Mouse (Mus musculus) frontal cortex, postnatal 10 days (tissue): ENCODE data around the gene Dio1.

ENCODE experiments used
- DNase-seq, 2 experiments: peaks; one replicate each; pipeline ENCODE4 v3.0.0; 2022; ENCODE audit warnings: low spot score in 2 of 2, mixed read lengths in 1 of 2

Dio1 gene

GRCm38 (mm10) chr4:107300902-107301555 lies 5.9 kb downstream of the Dio1 start:
- no peak for DNase-seq

- no peak for DNase-seq
Observed at GRCm38 (mm10) chr4:107300371-107300770, 6.6 kb downstream of the Dio1 start.

DNA sequence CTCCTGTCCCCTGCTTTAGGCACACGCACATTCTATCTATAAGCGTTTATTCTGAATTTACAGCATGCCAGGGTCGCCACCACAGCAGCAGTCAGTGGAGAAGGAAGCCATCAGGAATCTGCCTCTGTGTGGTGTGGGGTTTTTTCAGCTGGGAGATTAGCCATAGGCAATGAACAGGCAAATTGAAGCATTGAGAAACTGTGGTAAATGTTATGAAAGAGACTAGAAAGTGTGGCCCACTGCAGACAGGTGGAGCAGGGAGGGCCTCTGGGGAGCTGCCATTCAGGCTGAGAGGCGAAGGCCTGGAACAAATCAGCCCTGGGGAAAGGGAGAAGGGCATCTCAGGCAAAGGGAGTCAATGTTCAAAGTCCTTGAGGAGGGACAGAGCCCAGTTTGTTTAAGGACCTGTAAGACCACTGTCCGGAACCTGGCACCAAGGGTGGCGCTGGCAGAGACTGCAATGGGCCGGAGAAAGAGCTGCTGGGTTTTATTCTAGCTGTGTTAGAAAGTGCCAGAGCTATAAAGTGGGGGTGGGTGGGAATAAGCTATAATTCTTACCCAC lies 7.1 kb downstream of the Dio1 start:
- DNase-seq = no peak

- no peak for DNase-seq
Observed at GRCm38 (mm10) chr4:107298071-107298606, 8.8 kb downstream of the Dio1 start.

- no peak for DNase-seq
Observed at GRCm38 (mm10) chr4:107292273-107292662, 14.7 kb downstream of the Dio1 start.

GRCm38 (mm10) chr4:107291611-107292272 lies 15.2 kb downstream of the Dio1 start:
- DNase-seq = no peak

DNA sequence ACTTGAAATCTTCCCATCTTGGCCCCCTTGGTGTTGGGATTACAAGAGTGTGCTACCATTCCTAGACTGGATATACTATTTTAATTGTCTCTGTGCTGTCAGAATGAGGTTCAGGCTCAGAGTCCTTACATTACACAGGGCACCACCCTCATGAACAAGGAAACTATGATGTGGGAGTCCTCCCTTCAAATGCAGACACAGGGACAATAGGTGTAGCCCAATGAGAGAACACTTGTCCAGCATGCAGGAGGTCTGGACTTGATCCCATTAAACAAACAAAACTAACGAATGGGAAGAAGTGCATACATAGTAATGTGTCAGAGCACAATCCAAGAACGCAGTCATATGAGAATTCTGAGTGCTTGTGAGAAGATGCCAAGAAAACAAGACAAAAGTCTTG lies 19.5 kb downstream of the Dio1 start:
- DNase-seq = no peak

DNA sequence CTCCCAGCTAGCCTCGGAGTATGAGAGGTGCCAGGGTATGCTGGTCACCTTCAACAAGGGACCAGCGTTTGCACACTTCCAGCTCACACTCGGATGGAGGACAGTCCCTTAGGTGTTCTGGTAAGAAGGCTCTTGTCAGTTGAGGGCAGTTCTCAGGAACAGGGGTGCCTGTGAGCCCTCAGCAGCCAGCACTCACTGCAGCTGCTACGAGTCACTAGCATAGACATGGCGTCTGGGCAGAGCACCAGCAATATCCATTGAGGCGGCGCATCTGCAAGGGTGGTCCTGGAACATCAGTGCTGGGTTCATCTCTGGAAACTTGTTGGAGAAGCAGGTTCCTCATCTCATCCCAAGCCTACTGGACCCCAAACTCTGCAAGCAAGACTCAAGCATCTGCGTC lies 20.6 kb downstream of the Dio1 start:
- no peak for DNase-seq

GRCm38 (mm10) chr4:107285446-107286200 lies 21.3 kb downstream of the Dio1 start:
- DNase-seq = no peak

GRCm38 (mm10) chr4:107280843-107281475 lies 26.0 kb downstream of the Dio1 start:
- DNase-seq = no peak

DNA sequence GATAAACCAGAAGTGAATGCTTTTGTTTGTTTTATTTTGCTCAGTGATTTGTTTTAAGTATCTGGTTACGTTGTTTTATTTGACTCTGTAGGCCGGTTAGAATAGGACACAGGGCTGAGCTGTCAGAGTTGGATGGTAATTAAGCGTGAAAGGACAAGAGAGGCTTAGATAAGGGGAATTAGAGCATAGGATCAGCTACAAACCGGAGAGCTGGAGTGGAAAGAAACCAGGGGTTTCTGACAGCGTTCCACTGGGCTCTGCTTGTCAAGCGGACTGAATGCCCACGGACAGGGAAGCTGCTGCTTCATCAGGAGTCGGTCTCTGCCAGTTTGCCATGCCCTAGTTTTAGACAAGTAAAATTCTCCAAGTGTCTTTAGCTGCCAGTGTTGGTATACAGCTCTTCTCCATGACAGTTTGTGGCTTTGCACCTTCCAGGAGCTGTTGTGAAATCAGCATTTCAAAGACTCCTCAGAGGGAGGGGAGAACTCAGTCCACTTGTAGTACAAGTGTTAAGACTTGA lies 28.7 kb downstream of the Dio1 start:
- DNase-seq = no peak

- DNase-seq = no peak
Observed at GRCm38 (mm10) chr4:107274511-107274910, 32.5 kb downstream of the Dio1 start.

- DNase-seq = no peak
Observed at GRCm38 (mm10) chr4:107273683-107274082, 33.3 kb downstream of the Dio1 start.

GRCm38 (mm10) chr4:107260001-107260400 lies 47.0 kb downstream of the Dio1 start:
- no peak for DNase-seq

DNA sequence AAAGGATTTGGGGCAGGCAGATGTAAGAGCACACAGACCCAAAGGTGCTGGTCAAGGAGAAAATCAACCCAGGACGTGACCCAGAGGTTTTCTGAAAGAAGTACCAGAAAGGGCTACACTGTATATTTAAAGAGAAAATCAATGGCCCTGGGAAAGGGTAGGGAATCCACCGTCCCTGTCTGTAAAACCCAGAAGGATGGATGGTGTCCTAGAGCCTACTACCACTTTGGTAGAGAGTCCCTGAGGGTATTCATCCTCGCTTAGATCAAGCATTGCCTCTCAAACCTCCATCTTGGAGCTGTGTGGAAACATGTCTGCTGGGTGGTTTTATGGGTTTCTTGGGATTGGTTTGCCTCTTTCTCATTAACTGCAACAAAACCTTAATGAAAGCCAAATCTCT lies 52.6 kb downstream of the Dio1 start:
- no peak for DNase-seq

DNA sequence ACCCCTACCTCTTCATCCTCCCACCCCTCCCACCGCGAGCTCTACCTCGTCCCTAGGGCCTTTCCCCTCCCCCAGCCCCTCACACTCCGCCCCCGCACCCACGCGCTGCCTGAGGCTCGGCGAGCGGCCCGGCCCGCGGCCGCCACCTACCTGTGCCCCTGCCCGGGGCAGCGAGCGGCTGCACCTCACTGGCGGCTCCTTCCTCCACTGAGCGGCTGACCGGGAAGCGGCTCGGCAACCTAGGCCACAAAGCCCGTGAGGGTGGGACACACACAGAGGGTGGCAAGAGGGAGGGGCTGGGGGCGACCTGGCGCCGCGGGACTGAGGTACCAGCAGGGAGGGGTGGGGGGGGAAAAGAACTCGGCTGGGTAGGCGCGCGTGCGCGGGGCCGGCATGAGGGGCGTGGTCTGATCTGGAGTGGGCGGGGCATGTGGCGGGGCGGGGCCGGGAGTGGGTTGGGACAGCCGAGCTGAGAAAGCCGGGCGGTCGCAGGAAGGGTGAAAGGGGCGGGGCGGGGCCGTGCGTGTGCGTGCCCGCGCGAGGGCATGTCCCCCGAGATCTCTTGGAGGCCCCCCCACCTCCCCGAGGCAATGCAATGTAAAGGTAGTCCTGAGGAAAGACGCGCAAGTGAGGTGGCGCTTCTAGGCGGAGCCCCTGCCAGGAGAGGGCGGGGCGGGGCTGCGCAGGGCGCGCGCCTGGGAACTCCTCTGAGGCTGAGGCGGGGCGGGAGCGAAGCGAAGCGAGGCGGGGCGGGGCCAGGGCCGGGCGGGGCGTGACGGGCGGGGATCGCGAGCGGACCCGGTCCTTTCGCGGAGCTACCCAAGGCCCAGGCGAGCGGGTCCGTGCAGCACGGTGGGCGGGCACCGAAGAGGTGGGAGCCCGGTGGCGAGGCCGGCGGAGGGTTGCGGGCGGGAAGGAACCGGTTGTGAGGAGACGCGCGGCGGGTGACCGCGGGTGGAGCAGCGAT lies 53.6 kb downstream of the Dio1 start, which contains the start of the genes Lrrc42 and Hspb11:
Gene Lrrc42 (minus strand): TSS at position 408 of the 967 bp plus-strand sequence.
Gene Hspb11 (plus strand): TSS at position 469 of the 967 bp plus-strand sequence.
- peak; percentile 92 to 93 for DNase-seq

DNA sequence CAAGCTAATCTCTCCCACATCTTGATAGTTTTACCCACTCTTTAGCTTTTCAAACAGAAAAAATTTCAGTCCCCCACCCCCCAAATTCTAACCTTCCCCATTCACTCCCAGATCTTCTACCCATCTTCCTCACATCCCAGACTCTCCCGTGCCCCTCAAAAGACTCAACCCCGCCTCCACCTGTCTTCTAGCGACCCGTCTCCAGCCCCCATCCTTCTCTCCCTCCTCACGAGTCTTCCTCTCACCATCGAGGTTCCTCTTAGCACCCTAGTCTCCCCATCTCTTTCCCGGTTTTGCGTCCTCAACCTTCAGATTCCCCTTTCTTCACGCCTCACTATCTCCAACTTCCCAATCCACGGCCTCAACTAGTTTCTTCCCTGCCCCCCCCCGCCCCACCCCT lies 54.4 kb downstream of the Dio1 start:
- no peak for DNase-seq

DNA sequence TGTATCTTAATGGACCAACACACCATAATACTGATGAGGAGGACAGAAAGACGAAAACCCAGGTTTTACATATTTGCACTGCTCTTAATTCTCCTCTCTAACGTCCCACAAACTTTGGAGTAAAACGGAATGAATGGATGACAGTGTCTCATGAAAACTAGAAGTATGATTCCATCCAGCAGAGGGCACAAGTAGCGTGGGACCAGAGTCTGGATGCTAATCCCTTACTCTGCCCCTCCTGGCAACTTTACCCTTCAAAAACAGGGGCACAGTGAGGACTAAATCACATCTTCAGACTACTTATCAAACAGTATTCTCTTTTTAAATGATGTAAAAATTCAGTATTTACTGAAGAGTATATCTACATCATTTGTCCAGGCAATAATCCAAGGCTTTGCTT lies 56.5 kb downstream of the Dio1 start:
- DNase-seq = no peak

DNA sequence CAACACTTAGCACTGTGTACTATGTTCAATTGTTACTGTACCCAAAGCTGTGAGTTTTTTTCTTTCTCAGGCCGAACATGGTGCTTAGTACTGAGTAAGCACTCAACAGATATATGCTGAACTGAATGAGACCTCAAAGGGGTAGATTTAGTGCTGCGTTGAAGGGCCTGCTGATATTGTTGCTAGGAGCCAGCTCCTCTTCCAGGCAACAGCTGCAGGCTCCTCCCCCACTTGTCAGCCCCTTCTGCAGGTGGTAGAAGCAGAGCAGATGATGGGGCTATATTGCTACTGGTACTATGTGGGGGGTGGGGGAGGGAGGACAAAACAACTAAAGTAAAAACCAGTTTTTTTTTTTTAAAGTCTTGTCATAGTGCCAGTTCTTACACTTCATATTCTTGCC lies 57.5 kb downstream of the Dio1 start:
- peak in 1 of 2 experiments; percentile 26 for DNase-seq

DNA sequence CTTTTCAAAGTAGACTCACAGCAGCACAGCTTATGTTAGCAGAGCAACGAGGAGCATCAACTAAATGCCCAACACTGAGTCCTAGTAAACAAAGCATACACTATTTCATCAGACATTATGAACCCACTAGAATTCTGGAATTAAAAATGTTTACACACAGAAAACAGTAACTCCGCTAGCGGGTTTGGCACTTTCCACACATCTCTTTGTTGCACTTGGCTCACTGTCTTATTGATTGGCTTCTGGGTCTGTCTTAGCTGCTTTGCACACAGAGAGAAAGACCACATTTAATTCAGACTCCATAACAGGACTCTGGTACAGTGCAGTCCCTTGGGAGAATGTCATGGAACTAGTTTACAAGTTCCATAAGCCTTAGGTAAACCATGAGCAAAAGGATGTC lies 58.9 kb downstream of the Dio1 start:
- DNase-seq = no peak
